Mouse (Mus musculus): ENCODE data around the gene Dicer1.

- TF ChIP-seq CTCF (IDR thresholded peaks at IDR 0.05; ENCODE audit: insufficient read depth, low read length) (no peak), POLR2A (IDR thresholded peaks at IDR 0.05; ENCODE audit: borderline replicate concordance, extremely low read depth, low read depth, low read length) (no peak)
These were observed 43.2 kb upstream of the Dicer1 start for GRCm38 (mm10) chr12:104794957-104795356.
